Mouse (Mus musculus) adrenal gland, postnatal 14 days (tissue): ENCODE results near the gene Khsrp. TPM values are rescaled to one million over a fixed set of nuclear protein-coding genes. Genes with fewer than 3 reads are reported as not detected.
A peak's percentile ranks its signal among the peaks of the same experiment; 100 is the strongest.
"Not testable (repeated sequence)": the region's sequence is repeated elsewhere in the genome, so short reads cannot be mapped to it uniquely, and the experiment has no call there.

Experiments
- DNase-seq: peaks from one replicate; pipeline ENCODE4 v3.0.0; 2021; ENCODE audit warnings: mixed read lengths
- long read RNA-seq, 2 experiments: library from polyadenylated mRNA; stranded (forward); transcript quantifications; one replicate each; pipeline ENCODE4 v2.0.0; 2021
- total RNA-seq: library from RNA; stranded (reverse); gene quantifications from 2 replicates; pipeline ENCODE4 v1.2.3, GENCODE M21; 2021

Khsrp gene
- 90.2 and 99.9 TPM in 2 replicates for total RNA-seq
- long read RNA-seq, experiment 1, transcript Khsrp-201 (18 exons, 3,978 nt) = major isoform, 13 of 50 reads
- long read RNA-seq, experiment 1, partial matches to known transcripts = 16 of 50 reads
- long read RNA-seq, experiment 1, other reads (novel, unspliced or antisense) = 20 of 50 reads
- long read RNA-seq, experiment 2, transcript Khsrp-201 (18 exons, 3,978 nt) = major isoform, 14 of 33 reads
- long read RNA-seq, experiment 2, partial matches to known transcripts = 8 of 33 reads
- long read RNA-seq, experiment 2, other reads (novel, unspliced or antisense) = 10 of 33 reads

- DNase-seq = peak; percentile 71
These were observed at the start of gene Khsrp for GRCm38 (mm10) chr17:57030931-57031660. Gene Khsrp (minus strand): TSS chr17:57031522.

GRCm38 (mm10) chr17:57079919-57080318, 48.6 kb upstream of the Khsrp start:
- DNase-seq = no peak

- DNase-seq = peak; percentile 31
These were observed 47.0 kb upstream of the Khsrp start, which contains the start of gene Dennd1c for GRCm38 (mm10) chr17:57078336-57078735. Gene Dennd1c (minus strand): TSS chr17:57078514.

- DNase-seq = no peak
These were observed 45.6 kb upstream of the Khsrp start for GRCm38 (mm10) chr17:57076916-57077315.

GRCm38 (mm10) chr17:57070699-57071098, 39.4 kb upstream of the Khsrp start:
- DNase-seq = peak; percentile 19

GRCm38 (mm10) chr17:57070272-57070671, 39.0 kb upstream of the Khsrp start:
- no peak for DNase-seq

- no peak for DNase-seq
These were observed 35.6 kb upstream of the Khsrp start for GRCm38 (mm10) chr17:57066908-57067307.

GRCm38 (mm10) chr17:57063031-57063430, 31.7 kb upstream of the Khsrp start:
- DNase-seq = no peak

- no peak for DNase-seq
These were observed 31.2 kb upstream of the Khsrp start for GRCm38 (mm10) chr17:57062548-57062947.

- no peak for DNase-seq
These were observed 30.7 kb upstream of the Khsrp start for GRCm38 (mm10) chr17:57062011-57062521.

GRCm38 (mm10) chr17:57061069-57061468, 29.7 kb upstream of the Khsrp start:
- DNase-seq = no peak

- peak; percentile 96 for DNase-seq
These were observed 29.0 kb upstream of the Khsrp start for GRCm38 (mm10) chr17:57060231-57060801.

GRCm38 (mm10) chr17:57059486-57059977, 28.2 kb upstream of the Khsrp start, which contains the start of gene Slc25a23:
Gene Slc25a23 (minus strand): TSS chr17:57059863.
- DNase-seq = peak; percentile 87

- peak; percentile 59 for DNase-seq
These were observed 27.7 kb upstream of the Khsrp start, which contains the start of gene Crb3 for GRCm38 (mm10) chr17:57058891-57059485. Gene Crb3 (plus strand): TSS chr17:57059105.

GRCm38 (mm10) chr17:57056246-57056645, 24.9 kb upstream of the Khsrp start:
- DNase-seq = no peak

GRCm38 (mm10) chr17:57051679-57052078, 20.4 kb upstream of the Khsrp start:
- not testable (repeated sequence) for DNase-seq

GRCm38 (mm10) chr17:57048816-57049215, 17.5 kb upstream of the Khsrp start:
- no peak for DNase-seq

GRCm38 (mm10) chr17:57047406-57047805, 16.1 kb upstream of the Khsrp start:
- DNase-seq = peak; percentile 35

- no peak for DNase-seq
These were observed 10.2 kb upstream of the Khsrp start, which contains the start of gene Slc25a41 for GRCm38 (mm10) chr17:57041554-57041953. Gene Slc25a41 (minus strand): TSS chr17:57041654.

- DNase-seq = no peak
These were observed 7.7 kb upstream of the Khsrp start for GRCm38 (mm10) chr17:57038978-57039377.

GRCm38 (mm10) chr17:57032854-57033253, 1.5 kb upstream of the Khsrp start:
- DNase-seq = no peak
